In the genomic region with DNA sequence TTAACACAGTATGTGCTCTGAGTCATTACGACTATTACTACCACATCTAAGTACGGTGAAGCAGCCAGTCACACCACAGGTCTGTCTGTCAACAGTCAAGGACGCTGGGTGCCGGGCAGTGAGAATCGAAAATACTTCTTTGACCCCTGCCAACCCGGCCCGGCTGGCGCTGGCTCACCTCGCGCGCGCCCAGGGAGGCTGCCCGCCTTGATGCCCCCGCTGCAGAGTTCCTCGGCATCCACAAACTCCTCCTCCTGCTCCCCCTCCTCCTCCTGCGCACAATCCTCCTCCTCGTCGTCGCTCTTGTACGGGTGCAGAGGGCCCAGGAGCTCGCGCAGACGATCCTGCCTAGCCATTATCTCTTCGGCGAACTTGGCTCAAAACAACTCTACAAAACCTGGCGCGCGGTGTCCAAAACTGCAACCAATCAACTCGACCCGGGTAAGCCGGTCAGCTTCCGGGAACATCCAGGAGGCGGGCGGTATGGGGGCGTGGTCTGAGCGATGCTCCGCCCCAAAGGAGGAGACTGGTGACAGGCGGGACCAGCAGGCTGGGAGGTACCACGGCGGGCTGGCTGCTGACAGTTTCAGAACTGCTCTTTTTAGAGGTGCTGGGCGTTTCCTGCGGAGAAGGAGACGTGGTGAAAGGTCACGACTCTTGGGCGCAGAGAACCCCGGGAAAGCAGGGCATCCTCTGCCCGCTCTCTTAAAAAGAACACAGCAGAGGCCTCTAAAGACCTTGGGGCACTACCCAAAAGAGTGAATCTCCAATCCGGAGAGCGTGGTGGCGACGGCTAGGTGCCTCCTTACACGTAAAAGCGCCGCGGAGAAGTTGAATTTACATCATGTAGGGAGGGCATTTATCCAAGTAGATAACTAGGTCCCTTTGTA, we compare ENCODE assay signal across 8 mouse cellular contexts. TPM values are rescaled to one million over a fixed set of nuclear protein-coding genes. Genes with fewer than 3 reads are reported as not detected.
A peak's percentile ranks its signal among the peaks of the same experiment; 100 is the strongest.
DNase-seq lines count a peak whose midpoint lies in the region; ATAC-seq lines count a peak whose summit lies in the region.

Gene Helb, minus strand, starts transcription at position 481 of the 890 bp plus-strand sequence.

- H3K4me1 ChIP-seq in hindbrain, embryonic 12.5 days, result no peaks in the 10 kb centered on the region

- no peaks in the 10 kb centered on the region for H3K9me3 ChIP-seq in hindbrain, embryonic 12.5 days (replicated peaks)

- peak within 1 kb of the TSS; percentile 79 for H3K4me2 ChIP-seq in hindbrain, embryonic 12.5 days (replicated peaks)

- peak within 1 kb of the TSS; percentile 66 for H3K4me3 ChIP-seq in hindbrain, embryonic 12.5 days

- H3K9ac ChIP-seq in hindbrain, embryonic 12.5 days, result peak within 1 kb of the TSS; percentile 59

- peak; percentile 99 for ATAC-seq in hindbrain, embryonic 12.5 days (ENCODE audit: low FRiP score)

- H3K27me3 ChIP-seq in hindbrain, embryonic 12.5 days, result no peaks in the 10 kb centered on the region

- DNase-seq in NIH3T3 (ENCODE audit: low read depth), result peak; percentile 98
- DNase-seq in cerebellum, postnatal 10 days, result peak; percentile 99
- peak; percentile 90 to 94 for DNase-seq in frontal cortex, postnatal 10 days (ENCODE audit: low spot score in 2 of 2)
- DNase-seq in layer of hippocampus, postnatal 14 days (ENCODE audit: low spot score in 2 of 2), result peak; percentile 94 to 95
- DNase-seq in lung, postnatal 14 days, result peak; percentile 99
- peak; percentile 85 for DNase-seq in retina, adult 2 months (ENCODE audit: low read depth, low spot score)
- peak; percentile 98 to 100 for DNase-seq in thymus, postnatal 36 days

- no peaks in the 10 kb centered on the region for H3K36me3 ChIP-seq in hindbrain, embryonic 12.5 days

- under 1% methylated on average over 55 of the region's 55 CpGs for WGBS in hindbrain, embryonic 12.5 days

- H3K27ac ChIP-seq in hindbrain, embryonic 12.5 days, result peak within 1 kb of the TSS; percentile 36; the same call in 1 of the 2 replicates

RNA-seq across cellular contexts. Expression of gene Helb, which starts in this region (rescaled TPM):
- 4.2 and 4.9 TPM in 2 replicates for polyA plus RNA-seq in hindbrain, embryonic 12.5 days (2016; fragmentation: Nextera tagmentation; extraction: Ambion mirVana)
- total RNA-seq in layer of hippocampus, postnatal 14 days (2021), result 1 to 10 TPM; 3.8 to 4.6 TPM

Comparison
In these comparisons a context has a peak if more than half of its experiments do, and no peak if none do; other contexts are left out.
1. Peak in every context shown above with its lines: DNase-seq, ATAC-seq, H3K4me3 ChIP-seq and H3K27ac ChIP-seq.